Mouse (Mus musculus): ENCODE results near the gene R3hcc1l.

GRCm38 (mm10) chr19:42477769-42478168 lies 40.8 kb upstream of the R3hcc1l start:
- TF ChIP-seq CTCF (IDR thresholded peaks at IDR 0.05; ENCODE audit: extremely low read depth, insufficient read length, insufficient replicate concordance, low read depth, low read length) (no peak), POLR2A (IDR thresholded peaks at IDR 0.05; ENCODE audit: low read depth, low read length) (no peak)

All from small intestine, adult 2 months (tissue).